Mouse (Mus musculus) heart, embryonic 11.5 days (tissue): ENCODE data around the gene Duoxa1. TPM values are rescaled to one million over a fixed set of nuclear protein-coding genes. Genes with fewer than 3 reads are reported as not detected.
A peak's percentile ranks its signal among the peaks of the same experiment; 100 is the strongest.

Source experiments
- ATAC-seq: fragments of 200-750 bp; cut with Nextera tagmentation; replicated peaks from 2 replicates; pipeline ENCODE4 v1.8.0; 2017; ENCODE audit warnings: moderate library complexity; ENCODE audit not compliant: insufficient number of reproducible peaks, low FRiP score, low TSS enrichment
- H3K27ac ChIP-seq: fragments of 300-500 bp; sonication (generic); 2 replicates; pipeline ENCODE4 v1.5.1; 2014; ENCODE audit warnings: mild to moderate bottlenecking, low read depth, low read length
- H3K27me3 ChIP-seq: fragments of 300-500 bp; sonication (generic); 2 replicates; pipeline ENCODE4 v1.6.1; 2014; ENCODE audit warnings: mild to moderate bottlenecking, low read length, mixed read lengths; ENCODE audit not compliant: control insufficient read depth, insufficient read depth
- H3K36me3 ChIP-seq: fragments of 300-500 bp; sonication (generic); 2 replicates; pipeline ENCODE4 v1.6.1; 2014; ENCODE audit warnings: mild to moderate bottlenecking, low read length, moderate library complexity, mixed read lengths; ENCODE audit not compliant: control insufficient read depth, insufficient read depth
- H3K4me1 ChIP-seq: fragments of 300-500 bp; sonication (generic); 2 replicates; pipeline ENCODE4 v1.6.1; 2014; ENCODE audit warnings: low read length; ENCODE audit not compliant: control insufficient read depth, insufficient read depth
- H3K4me2 ChIP-seq: fragments of 300-500 bp; sonication (generic); 2 replicates; pipeline ENCODE4 v1.6.1; 2014; ENCODE audit warnings: mild to moderate bottlenecking, moderate library complexity
- H3K4me3 ChIP-seq: fragments of 300-500 bp; sonication (generic); 2 replicates; pipeline ENCODE4 v1.5.1; 2014; ENCODE audit warnings: low read depth, low read length
- H3K9ac ChIP-seq: fragments of 300-500 bp; sonication (generic); 2 replicates; pipeline ENCODE4 v1.6.1; 2014; ENCODE audit warnings: mild to moderate bottlenecking, low read depth, low read length, moderate library complexity
- H3K9me3 ChIP-seq: fragments of 300-500 bp; sonication (generic); replicated peaks from 2 replicates; pipeline ENCODE4 v1.6.1; 2016; ENCODE audit warnings: low read length; ENCODE audit not compliant: control insufficient read depth
- WGBS: fragments of 180-500 bp; shearing (Covaris S2); extraction: QIAGEN DNeasy Blood & Tissue Kit; methylation state at CpG from one replicate; pipeline ENCODE4 v1.1.7; 2014; ENCODE audit not compliant: insufficient replicate concordance; 5-methylcytosine and 5-hydroxymethylcytosine counted together
- polyA plus RNA-seq: library from polyadenylated mRNA; unstranded; fragments of >200 nt; fragmentation: Nextera tagmentation; extraction: Ambion mirVana; gene quantifications from 2 replicates; pipeline ENCODE4 v1.2.1, GENCODE M21; 2014

The Duoxa1 gene
- polyA plus RNA-seq, 1 experiment from 2014 or later, result not detected

- WGBS, result 2% methylated on average over 35 of the region's 35 CpGs
- no peaks in the 10 kb centered on the region for H3K9me3 ChIP-seq
- H3K4me1 ChIP-seq, result peaks cover 18% of the 10 kb centered on the region
- peaks cover 95% of the 10 kb centered on the region for H3K27me3 ChIP-seq
- ATAC-seq, result no peak
- H3K27ac ChIP-seq, result no peak overlapping the region
- peak overlapping the region; percentile 27 for H3K4me3 ChIP-seq
- H3K4me2 ChIP-seq, result peak overlapping the region; percentile 51
- no peak overlapping the region for H3K9ac ChIP-seq
- H3K36me3 ChIP-seq, result no peaks in the 10 kb centered on the region
Measured at GRCm38 (mm10) chr2:122297271-122298095, 16.0 kb downstream of the Duoxa1 start.

DNA sequence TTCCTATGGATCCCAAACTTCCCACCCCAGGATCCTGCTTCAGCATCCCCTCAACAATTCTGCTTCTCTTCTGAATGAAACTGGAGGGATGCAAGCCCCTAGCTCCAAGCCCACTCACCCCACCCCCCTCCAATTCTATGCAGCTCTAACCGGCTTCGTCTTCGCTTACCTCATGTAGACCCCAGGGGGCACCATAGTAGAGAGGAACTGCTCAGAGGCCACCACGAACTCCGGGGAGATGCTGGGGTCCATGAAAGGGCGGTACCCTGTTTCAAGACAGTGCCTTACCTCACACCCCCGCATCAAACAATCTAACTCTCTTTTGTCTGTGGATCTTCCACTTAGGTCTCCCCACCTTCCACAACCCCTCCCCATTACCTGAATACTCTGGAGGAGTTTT, 18.6 kb downstream of the Duoxa1 start:
- Histone ChIP-seq H3K36me3 (no peaks in the 10 kb centered on the region), H3K9ac (no peak overlapping the region), H3K9me3 (no peaks in the 10 kb centered on the region), H3K4me1 (peaks cover 10% of the 10 kb centered on the region), H3K27ac (no peak overlapping the region), H3K4me2 (no peak overlapping the region), H3K27me3 (peaks cover 83% of the 10 kb centered on the region), H3K4me3 (no peak overlapping the region)
- ATAC-seq, result no peak
- WGBS, result 10% methylated on average over 7 of the region's 7 CpGs

GRCm38 (mm10) chr2:122286137-122286536, 27.4 kb downstream of the Duoxa1 start:
- H3K36me3 ChIP-seq, result no peaks in the 10 kb centered on the region
- no peaks in the 10 kb centered on the region for H3K4me1 ChIP-seq
- no peak overlapping the region for H3K27ac ChIP-seq
- H3K4me2 ChIP-seq, result no peak overlapping the region
- ATAC-seq, result no peak
- WGBS, result 56% methylated on average over 7 of the region's 7 CpGs
- 0 out of 2 replicates have a peak, but pooled peaks cover 3% of the 10 kb centered on the region for H3K27me3 ChIP-seq
- H3K9ac ChIP-seq, result no peak overlapping the region
- H3K9me3 ChIP-seq, result no peaks in the 10 kb centered on the region
- no peak overlapping the region for H3K4me3 ChIP-seq

DNA sequence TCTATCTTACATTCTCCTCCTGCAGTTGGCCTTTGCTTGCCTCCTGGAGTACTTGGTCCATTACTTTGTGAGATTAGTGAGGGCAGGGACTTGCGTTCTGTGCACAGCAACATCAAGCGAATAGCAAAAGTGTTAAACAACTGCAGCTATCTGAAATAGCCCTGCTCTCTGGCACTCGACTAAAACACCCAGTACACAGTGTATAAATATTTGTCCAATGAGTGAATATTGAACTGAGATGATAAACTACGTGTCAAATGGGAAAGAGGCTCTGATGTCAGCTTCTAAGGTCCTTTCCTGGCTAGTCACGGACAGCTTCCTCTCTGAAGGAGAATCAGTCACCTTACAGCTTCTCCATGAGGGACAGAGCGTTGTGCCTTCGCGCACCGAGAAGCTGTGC, 29.4 kb downstream of the Duoxa1 start:
- Histone ChIP-seq H3K9ac (no peak overlapping the region), H3K27ac (no peak overlapping the region), H3K36me3 (no peaks in the 10 kb centered on the region), H3K4me3 (no peak overlapping the region), H3K27me3 (no peaks in the 10 kb centered on the region; the same call in 1 of the 2 replicates), H3K9me3 (no peaks in the 10 kb centered on the region), H3K4me1 (no peaks in the 10 kb centered on the region), H3K4me2 (no peak overlapping the region)
- ATAC-seq, result no peak
- WGBS, result 81% methylated on average over 9 of the region's 9 CpGs

DNA sequence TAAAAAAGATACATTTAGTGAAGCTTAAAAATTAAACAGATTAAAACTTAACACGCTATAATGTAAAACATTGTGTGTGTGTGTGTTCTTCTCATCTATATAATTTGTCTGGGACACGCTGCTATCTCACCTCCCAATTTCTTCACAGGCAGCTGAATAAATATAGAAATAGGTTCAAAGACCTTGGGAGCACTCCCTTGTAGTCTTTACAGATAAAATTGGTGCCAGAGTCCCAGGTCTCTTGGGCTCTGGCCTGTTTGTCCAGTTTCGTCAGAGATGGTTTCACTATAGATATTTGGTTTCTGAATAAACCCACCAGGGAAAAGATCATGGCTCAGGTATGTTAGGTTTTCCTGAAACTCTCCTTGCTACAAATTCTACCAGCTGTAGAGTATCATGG, 34.8 kb downstream of the Duoxa1 start:
- no peak for ATAC-seq

DNA sequence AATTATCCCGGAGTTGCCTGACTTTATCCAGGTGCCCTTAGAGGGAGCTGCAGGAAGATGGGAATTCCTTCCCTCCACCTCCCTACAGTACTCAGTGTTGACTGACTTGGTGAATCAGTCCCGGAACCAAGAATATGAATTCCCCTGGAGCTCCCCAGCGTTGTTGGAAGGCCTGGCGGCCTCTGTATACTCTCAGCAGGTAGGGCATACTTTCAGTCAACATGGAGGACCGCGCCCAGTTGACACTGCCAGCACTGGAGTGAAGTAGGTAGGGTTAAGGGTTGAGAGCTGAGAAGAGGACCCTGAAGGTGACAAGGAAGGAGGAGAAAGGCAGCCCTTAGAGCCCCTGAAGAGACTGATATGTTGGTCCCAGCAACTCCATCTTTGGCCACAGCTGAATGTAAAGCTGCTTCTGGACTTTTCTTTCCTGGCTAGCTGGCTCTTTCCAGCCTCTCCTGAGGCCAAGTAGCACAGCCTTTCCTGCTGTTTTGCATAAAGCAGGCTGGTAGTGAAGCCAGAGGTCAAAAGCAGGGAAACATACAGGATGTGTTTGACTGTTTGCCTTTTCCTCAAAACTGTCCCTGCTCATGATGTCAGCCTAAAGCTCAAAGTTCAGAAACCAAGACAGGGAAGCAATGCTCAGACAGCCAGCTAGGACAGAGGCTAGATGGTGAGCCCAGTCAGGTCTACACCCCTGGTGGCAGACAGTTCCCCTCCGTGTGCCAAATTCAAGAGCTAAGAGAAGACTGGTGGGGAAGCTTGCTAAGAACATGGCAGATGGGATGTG, 46.9 kb downstream of the Duoxa1 start:
- Histone ChIP-seq H3K4me1 (no peaks in the 10 kb centered on the region), H3K9ac (no peak overlapping the region), H3K36me3 (no peaks in the 10 kb centered on the region), H3K4me3 (no peak overlapping the region), H3K27me3 (no peaks in the 10 kb centered on the region), H3K27ac (no peak overlapping the region), H3K4me2 (no peak overlapping the region), H3K9me3 (no peaks in the 10 kb centered on the region)
- 77% methylated on average over 7 of the region's 7 CpGs for WGBS
- no peak for ATAC-seq

More for the DNA sequence above, 34.8 kb downstream of the Duoxa1 start:
- no peaks in the 10 kb centered on the region for H3K9me3 ChIP-seq
- H3K9ac ChIP-seq, result no peak overlapping the region
- H3K27ac ChIP-seq, result no peak overlapping the region
- no peaks in the 10 kb centered on the region for H3K4me1 ChIP-seq
- H3K4me2 ChIP-seq, result no peak overlapping the region
- H3K4me3 ChIP-seq, result no peak overlapping the region
- 78% methylated on average over 3 of the region's 3 CpGs for WGBS
- no peaks in the 10 kb centered on the region; the same call in 1 of the 2 replicates for H3K27me3 ChIP-seq
- H3K36me3 ChIP-seq, result no peaks in the 10 kb centered on the region

DNA sequence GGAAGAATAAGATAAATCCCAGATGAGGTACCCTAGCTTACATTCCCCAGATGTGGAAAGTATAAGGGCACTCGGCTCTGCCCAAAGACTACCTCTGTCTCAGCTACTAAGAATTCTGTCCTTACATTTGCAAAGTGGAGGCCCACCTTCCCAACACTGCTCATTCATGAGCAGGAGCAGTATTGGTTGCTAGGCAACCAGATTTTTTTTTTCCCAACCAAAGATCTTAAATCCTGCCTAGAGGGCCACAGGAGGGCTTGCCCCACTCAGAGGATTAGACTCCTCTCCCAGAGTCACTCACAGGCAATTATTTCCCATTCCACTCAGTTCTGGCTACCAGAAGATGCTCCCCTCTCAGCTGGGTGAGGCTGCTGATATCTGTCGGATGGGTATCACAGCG, 48.8 kb downstream of the Duoxa1 start:
- ATAC-seq, result no peak
- no peak overlapping the region for H3K4me2 ChIP-seq
- H3K27ac ChIP-seq, result no peak overlapping the region
- WGBS, result 83% methylated on average over 3 of the region's 3 CpGs
- H3K27me3 ChIP-seq, result no peaks in the 10 kb centered on the region
- no peak overlapping the region for H3K9ac ChIP-seq
- no peak overlapping the region for H3K4me3 ChIP-seq
- H3K4me1 ChIP-seq, result no peaks in the 10 kb centered on the region
- no peaks in the 10 kb centered on the region for H3K9me3 ChIP-seq
- H3K36me3 ChIP-seq, result no peaks in the 10 kb centered on the region

- no peak for ATAC-seq
- Histone ChIP-seq H3K36me3 (no peaks in the 10 kb centered on the region), H3K9me3 (no peaks in the 10 kb centered on the region), H3K27ac (no peak overlapping the region), H3K4me2 (no peak overlapping the region), H3K27me3 (no peaks in the 10 kb centered on the region), H3K4me3 (no peak overlapping the region), H3K9ac (no peak overlapping the region), H3K4me1 (no peaks in the 10 kb centered on the region)
- WGBS, result 80% methylated on average over 5 of the region's 5 CpGs
Measured at GRCm38 (mm10) chr2:122260729-122261128, 52.8 kb downstream of the Duoxa1 start.
